Mouse (Mus musculus) MEL (cell line): ENCODE data around the gene Ntmt1.

Source experiments
- CHD1 ChIP-seq: IDR thresholded peaks from 2 replicates; pipeline ENCODE4 v1.6.1; 2012; ENCODE audit warnings: low read depth, mild to moderate bottlenecking, inconsistent platforms, low read length, improper control_type of control experiment
- CTCF ChIP-seq, 3 experiments: IDR thresholded peaks in 2 of 3; conservative IDR thresholded peaks in 1 of 3; 2 replicates each; pipeline ENCODE4 v1.5.1; 2011 to 2012; ENCODE audit warnings: low read length in 3 of 3, low read depth in 2 of 3, mild to moderate bottlenecking in 2 of 3, improper control_type of control experiment in 1 of 3, inconsistent platforms in 1 of 3, mixed read lengths in 1 of 3, moderate library complexity in 1 of 3; ENCODE audit not compliant: control insufficient read depth in 1 of 3, insufficient read depth in 1 of 3, poor library complexity in 1 of 3, severe bottlenecking in 1 of 3
- E2F4 ChIP-seq: IDR thresholded peaks from 2 replicates; pipeline ENCODE4 v1.6.1; 2011; ENCODE audit warnings: low read depth, low read length, improper control_type of control experiment, borderline replicate concordance
- EP300 ChIP-seq, 2 experiments: IDR thresholded peaks; 2 replicates each; pipeline ENCODE4 v1.6.1; 2011; ENCODE audit warnings: improper control_type of control experiment in 2 of 2, low read length in 2 of 2, low read depth in 1 of 2, mild to moderate bottlenecking in 1 of 2
- HCFC1 ChIP-seq: IDR thresholded peaks from 2 replicates; pipeline ENCODE4 v1.6.1; 2012; ENCODE audit warnings: low read depth, mild to moderate bottlenecking, inconsistent platforms, low read length, improper control_type of control experiment, moderate library complexity
- MAFK ChIP-seq: IDR thresholded peaks from 2 replicates; pipeline ENCODE4 v1.6.1; 2011; ENCODE audit warnings: low read depth, mild to moderate bottlenecking, low read length, improper control_type of control experiment, borderline replicate concordance
- MAX ChIP-seq: IDR thresholded peaks from 2 replicates; pipeline ENCODE4 v1.6.1; 2011; ENCODE audit warnings: low read length, improper control_type of control experiment
- MYB ChIP-seq: IDR thresholded peaks from 2 replicates; pipeline ENCODE4 v1.6.1; 2011; ENCODE audit warnings: mild to moderate bottlenecking, low read depth, low read length, improper control_type of control experiment
- POLR2A ChIP-seq, 2 experiments: IDR thresholded peaks; 2 replicates each; pipeline ENCODE4 v1.6.1; 2011 to 2012; ENCODE audit warnings: low read length in 2 of 2, mild to moderate bottlenecking in 2 of 2, control low read depth in 1 of 2, improper control_type of control experiment in 1 of 2, low read depth in 1 of 2, moderate library complexity in 1 of 2; ENCODE audit not compliant: control insufficient read depth in 1 of 2, insufficient read depth in 1 of 2, poor library complexity in 1 of 2
- USF1 ChIP-seq: IDR thresholded peaks from 2 replicates; pipeline ENCODE4 v1.6.1; 2014; ENCODE audit warnings: low read depth, mild to moderate bottlenecking, inconsistent platforms, low read length, improper control_type of control experiment, moderate library complexity
- ZMIZ1 ChIP-seq: IDR thresholded peaks from 2 replicates; pipeline ENCODE4 v1.6.1; 2012; ENCODE audit warnings: low read depth, mild to moderate bottlenecking, inconsistent platforms, low read length, improper control_type of control experiment, moderate library complexity

DNA sequence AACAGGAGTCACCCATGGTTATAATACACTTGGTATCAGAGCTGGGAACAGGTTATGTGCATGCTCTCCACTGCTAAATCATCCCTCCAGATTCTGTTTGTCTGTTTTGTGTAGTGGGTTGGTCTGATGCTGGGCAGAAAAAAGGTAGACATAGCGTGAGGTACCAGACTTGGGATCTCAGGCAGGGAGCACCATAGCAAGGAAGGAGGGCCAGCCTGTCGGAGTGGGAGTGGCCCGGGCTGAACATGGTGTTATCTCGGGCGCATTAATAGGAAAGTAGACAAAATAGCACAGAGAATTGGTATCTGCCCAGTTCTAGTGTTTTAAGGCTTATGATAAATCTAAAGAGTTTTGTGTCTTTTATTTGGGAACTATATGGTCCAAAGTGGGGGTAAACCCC is 39.1 kb upstream of the Ntmt1 start:
- no peak for TF ChIP-seq CTCF (IDR thresholded peaks at IDR 0.05 in 2 of 3, conservative IDR thresholded peaks at IDR 0.05 in 1 of 3; ENCODE audit: control insufficient read depth in 1 of 3, insufficient read depth in 1 of 3, low read depth in 2 of 3, low read length in 3 of 3, poor library complexity in 1 of 3, severe bottlenecking in 1 of 3)
- TF ChIP-seq POLR2A (IDR thresholded peaks at IDR 0.05; ENCODE audit: control insufficient read depth in 1 of 2, insufficient read depth in 1 of 2, low read depth in 1 of 2, low read length in 2 of 2, poor library complexity in 1 of 2), result no peak
- no peak for TF ChIP-seq USF1
- no peak for TF ChIP-seq MYB
- no peak for TF ChIP-seq MAX
- TF ChIP-seq HCFC1, result no peak
- TF ChIP-seq EP300 (IDR thresholded peaks at IDR 0.05; ENCODE audit: low read depth in 1 of 2, low read length in 2 of 2), result no peak
- TF ChIP-seq E2F4, result no peak
- TF ChIP-seq CHD1, result no peak
- TF ChIP-seq ZMIZ1, result no peak
- TF ChIP-seq MAFK, result no peak
